Mouse (Mus musculus): ENCODE results near the gene Krtap4-1. TPM values are rescaled to one million over a fixed set of nuclear protein-coding genes. Genes with fewer than 3 reads are reported as not detected.
"Not testable (repeated sequence)": the region's sequence is repeated elsewhere in the genome, so short reads cannot be mapped to it uniquely, and the experiment has no call there.

The Krtap4-1 gene
- not detected in 2 replicates for polyA plus RNA-seq (2015; fragmentation: Nextera tagmentation; extraction: Ambion mirVana)

DNA sequence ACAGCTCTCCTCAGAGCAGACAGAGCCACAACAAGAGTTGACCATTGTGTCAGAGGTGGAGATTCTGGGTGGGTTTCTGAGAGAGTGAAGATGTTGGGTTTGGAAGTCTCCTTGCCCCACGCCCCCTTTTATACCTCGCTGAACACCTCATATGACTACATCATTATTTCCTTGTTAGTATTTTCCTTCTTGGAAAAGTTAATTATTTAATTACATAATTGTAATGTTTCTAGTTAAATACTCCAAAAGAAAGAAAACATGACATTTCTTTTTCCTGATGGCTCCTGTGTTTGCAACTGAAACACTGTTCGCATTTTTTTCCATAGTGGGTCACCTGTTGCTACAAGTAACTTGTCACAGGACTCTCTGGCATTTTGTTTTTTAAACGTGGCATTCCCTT is at the start of gene Krtap4-1:
TSS of gene Krtap4-1 (minus strand) at position 101 of the 400 bp plus-strand sequence.
- WGBS: 80% methylated on average over 4 of the region's 4 CpGs

GRCm38 (mm10) chr11:99665860-99666259 is 37.8 kb upstream of the Krtap4-1 start, which contains the start of gene Krtap4-6:
Gene Krtap4-6, minus strand, starts transcription at chr11:99665960.
- Histone ChIP-seq H3K9ac (ENCODE audit: low read depth, low read length) (no peak within 1 kb of the TSS), H3K4me3 (ENCODE audit: low read depth, low read length) (no peak within 1 kb of the TSS), H3K4me2 (ENCODE audit: low read length) (no peak within 1 kb of the TSS), H3K27ac (ENCODE audit: low read length) (no peak within 1 kb of the TSS), H3K27me3 (ENCODE audit: control insufficient read depth, insufficient read depth, low read depth, low read length) (no peaks in the 10 kb centered on the region), H3K9me3 (replicated peaks; ENCODE audit: control insufficient read depth, low read length, poor library complexity, severe bottlenecking) (no peaks in the 10 kb centered on the region), H3K36me3 (ENCODE audit: control insufficient read depth, insufficient read depth, low read length) (no peaks in the 10 kb centered on the region), H3K4me1 (ENCODE audit: control insufficient read depth, insufficient read depth, low read length) (no peaks in the 10 kb centered on the region)
- ATAC-seq: no peak

More for the DNA sequence above, at the start of gene Krtap4-1:
- Histone ChIP-seq H3K4me3 (ENCODE audit: low read depth, low read length) (no peak within 1 kb of the TSS), H3K27ac (ENCODE audit: low read length) (no peak within 1 kb of the TSS), H3K4me2 (ENCODE audit: low read length) (no peak within 1 kb of the TSS), H3K9ac (ENCODE audit: low read depth, low read length) (no peak within 1 kb of the TSS), H3K9me3 (replicated peaks; ENCODE audit: control insufficient read depth, low read length, poor library complexity, severe bottlenecking) (no peaks in the 10 kb centered on the region), H3K4me1 (ENCODE audit: control insufficient read depth, insufficient read depth, low read length) (no peaks in the 10 kb centered on the region), H3K27me3 (ENCODE audit: control insufficient read depth, insufficient read depth, low read depth, low read length) (no peaks in the 10 kb centered on the region), H3K36me3 (ENCODE audit: control insufficient read depth, insufficient read depth, low read length) (no peaks in the 10 kb centered on the region)
- ATAC-seq: no peak

DNA sequence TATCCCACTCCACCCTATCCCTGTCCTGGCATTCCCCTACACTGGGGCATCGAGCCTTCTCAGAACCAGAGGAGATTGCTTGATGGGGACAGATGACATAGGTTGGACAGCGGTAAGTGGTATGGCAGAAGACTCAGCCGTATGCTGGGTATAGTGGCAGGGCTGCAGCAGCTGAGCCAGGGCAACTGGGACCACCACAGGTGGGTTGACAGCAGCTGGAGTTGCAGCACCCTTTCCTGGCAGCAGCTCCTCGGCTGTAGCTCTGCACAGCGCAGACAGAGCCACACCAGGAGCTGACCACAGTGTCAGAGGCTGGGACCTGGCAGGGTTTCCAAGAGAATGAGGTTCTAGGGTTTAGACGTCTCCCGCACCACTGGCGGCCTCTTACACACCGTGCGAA is 34.8 kb upstream of the Krtap4-1 start:
- Histone ChIP-seq H3K36me3 (ENCODE audit: control insufficient read depth, insufficient read depth, low read length) (no peaks in the 10 kb centered on the region), H3K4me2 (ENCODE audit: low read length) (no peak overlapping the region), H3K27ac (ENCODE audit: low read length) (no peak overlapping the region), H3K9me3 (replicated peaks; ENCODE audit: control insufficient read depth, low read length, poor library complexity, severe bottlenecking) (no peaks in the 10 kb centered on the region), H3K4me3 (ENCODE audit: low read depth, low read length) (no peak overlapping the region), H3K4me1 (ENCODE audit: control insufficient read depth, insufficient read depth, low read length) (no peaks in the 10 kb centered on the region), H3K9ac (ENCODE audit: low read depth, low read length) (no peak overlapping the region), H3K27me3 (ENCODE audit: control insufficient read depth, insufficient read depth, low read depth, low read length) (no peaks in the 10 kb centered on the region)
- ATAC-seq: no peak
- 90% methylated on average over 10 of the region's 10 CpGs for WGBS

DNA sequence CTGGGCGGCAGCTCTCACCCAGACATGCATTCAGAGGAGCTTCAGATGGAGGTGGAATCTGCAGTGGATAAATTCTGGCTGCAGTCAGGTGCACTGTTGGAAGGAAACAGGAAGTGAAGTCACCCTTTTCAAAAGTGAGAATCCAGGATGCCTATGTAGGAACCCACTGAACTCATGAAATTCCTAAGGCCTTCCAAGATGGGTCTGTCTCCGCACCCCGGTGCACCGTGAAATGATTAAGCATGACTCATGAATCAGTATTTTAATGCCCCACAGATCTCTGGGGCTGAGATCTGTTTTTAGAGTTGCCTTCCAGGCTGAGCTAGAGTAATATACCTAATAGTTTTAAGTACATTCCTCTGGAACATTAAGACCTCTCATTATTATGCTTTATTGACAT is 31.2 kb upstream of the Krtap4-1 start:
- Histone ChIP-seq H3K9me3 (replicated peaks; ENCODE audit: control insufficient read depth, low read length, poor library complexity, severe bottlenecking) (no peaks in the 10 kb centered on the region), H3K4me2 (ENCODE audit: low read length) (no peak overlapping the region), H3K4me3 (ENCODE audit: low read depth, low read length) (no peak overlapping the region), H3K36me3 (ENCODE audit: control insufficient read depth, insufficient read depth, low read length) (no peaks in the 10 kb centered on the region), H3K27me3 (ENCODE audit: control insufficient read depth, insufficient read depth, low read depth, low read length) (no peaks in the 10 kb centered on the region), H3K27ac (ENCODE audit: low read length) (no peak overlapping the region), H3K9ac (ENCODE audit: low read depth, low read length) (no peak overlapping the region), H3K4me1 (ENCODE audit: control insufficient read depth, insufficient read depth, low read length) (no peaks in the 10 kb centered on the region)
- no peak for ATAC-seq
- 87% methylated on average over 4 of the region's 4 CpGs for WGBS

GRCm38 (mm10) chr11:99658467-99659010 is 30.5 kb upstream of the Krtap4-1 start, which contains the start of gene Gm11563:
Gene Gm11563, minus strand, starts transcription at chr11:99658960.
- not testable (repeated sequence) for H3K9me3 ChIP-seq (replicated peaks; ENCODE audit: control insufficient read depth, low read length, poor library complexity, severe bottlenecking); H3K9ac ChIP-seq (ENCODE audit: low read depth, low read length); H3K27ac ChIP-seq (ENCODE audit: low read length); ATAC-seq; H3K4me1 ChIP-seq (ENCODE audit: control insufficient read depth, insufficient read depth, low read length); H3K4me2 ChIP-seq (ENCODE audit: low read length); H3K4me3 ChIP-seq (ENCODE audit: low read depth, low read length); H3K27me3 ChIP-seq (ENCODE audit: control insufficient read depth, insufficient read depth, low read depth, low read length); H3K36me3 ChIP-seq (ENCODE audit: control insufficient read depth, insufficient read depth, low read length)
- 69% methylated on average over 10 of the region's 10 CpGs for WGBS

DNA sequence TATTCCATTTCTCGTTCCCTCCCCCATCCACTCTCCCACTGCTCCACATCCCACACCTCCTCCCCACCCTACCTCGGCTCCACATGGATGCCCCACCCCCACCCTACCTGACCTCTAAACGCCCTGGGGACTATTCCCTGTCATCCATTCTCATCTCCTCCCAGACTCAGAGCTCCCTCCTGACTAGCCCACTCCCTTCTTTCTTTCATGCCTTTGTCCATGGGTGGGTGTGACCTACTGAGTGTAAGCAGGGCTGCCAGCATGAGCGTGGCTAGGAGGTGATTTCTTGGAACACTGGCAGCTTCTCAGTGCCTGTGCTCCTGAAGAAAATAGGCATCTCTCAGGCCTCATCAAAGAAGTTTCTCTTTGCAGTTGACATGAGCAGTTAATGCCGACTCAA is 29.0 kb upstream of the Krtap4-1 start:
- H3K27me3 ChIP-seq (ENCODE audit: control insufficient read depth, insufficient read depth, low read depth, low read length): no peaks in the 10 kb centered on the region
- WGBS: 50% methylated on average over 5 of the region's 5 CpGs
- no peaks in the 10 kb centered on the region for H3K4me1 ChIP-seq (ENCODE audit: control insufficient read depth, insufficient read depth, low read length)
- H3K27ac ChIP-seq (ENCODE audit: low read length): no peak overlapping the region
- H3K4me3 ChIP-seq (ENCODE audit: low read depth, low read length): no peak overlapping the region
- H3K9me3 ChIP-seq (replicated peaks; ENCODE audit: control insufficient read depth, low read length, poor library complexity, severe bottlenecking): no peaks in the 10 kb centered on the region
- H3K36me3 ChIP-seq (ENCODE audit: control insufficient read depth, insufficient read depth, low read length): no peaks in the 10 kb centered on the region
- no peak for ATAC-seq
- no peak overlapping the region for H3K4me2 ChIP-seq (ENCODE audit: low read length)
- no peak overlapping the region for H3K9ac ChIP-seq (ENCODE audit: low read depth, low read length)

- no peak within 1 kb of the TSS for H3K27ac ChIP-seq (ENCODE audit: low read length)
- ATAC-seq: no peak
- H3K36me3 ChIP-seq (ENCODE audit: control insufficient read depth, insufficient read depth, low read length): no peaks in the 10 kb centered on the region
- H3K4me1 ChIP-seq (ENCODE audit: control insufficient read depth, insufficient read depth, low read length): no peaks in the 10 kb centered on the region
- no peak within 1 kb of the TSS for H3K4me3 ChIP-seq (ENCODE audit: low read depth, low read length)
- no peak within 1 kb of the TSS for H3K4me2 ChIP-seq (ENCODE audit: low read length)
- no peak within 1 kb of the TSS for H3K9ac ChIP-seq (ENCODE audit: low read depth, low read length)
- WGBS: 83% methylated on average over 2 of the region's 2 CpGs
- no peaks in the 10 kb centered on the region for H3K27me3 ChIP-seq (ENCODE audit: control insufficient read depth, insufficient read depth, low read depth, low read length)
- no peaks in the 10 kb centered on the region for H3K9me3 ChIP-seq (replicated peaks; ENCODE audit: control insufficient read depth, low read length, poor library complexity, severe bottlenecking)
Measured at GRCm38 (mm10) chr11:99650136-99650535, 22.1 kb upstream of the Krtap4-1 start, which contains the start of gene Gm11555. Gene Gm11555, minus strand, starts transcription at chr11:99650236.

- WGBS: 92% methylated on average over 15 of the region's 15 CpGs
- H3K4me2 ChIP-seq (ENCODE audit: low read length): no peak overlapping the region
- ATAC-seq: no peak
- H3K36me3 ChIP-seq (ENCODE audit: control insufficient read depth, insufficient read depth, low read length): no peaks in the 10 kb centered on the region
- H3K9me3 ChIP-seq (replicated peaks; ENCODE audit: control insufficient read depth, low read length, poor library complexity, severe bottlenecking): no peaks in the 10 kb centered on the region
- no peaks in the 10 kb centered on the region for H3K4me1 ChIP-seq (ENCODE audit: control insufficient read depth, insufficient read depth, low read length)
- no peak overlapping the region for H3K4me3 ChIP-seq (ENCODE audit: low read depth, low read length)
- H3K27me3 ChIP-seq (ENCODE audit: control insufficient read depth, insufficient read depth, low read depth, low read length): no peaks in the 10 kb centered on the region
- H3K27ac ChIP-seq (ENCODE audit: low read length): no peak overlapping the region
- no peak overlapping the region for H3K9ac ChIP-seq (ENCODE audit: low read depth, low read length)
Measured at GRCm38 (mm10) chr11:99646444-99646843, 18.4 kb upstream of the Krtap4-1 start.

DNA sequence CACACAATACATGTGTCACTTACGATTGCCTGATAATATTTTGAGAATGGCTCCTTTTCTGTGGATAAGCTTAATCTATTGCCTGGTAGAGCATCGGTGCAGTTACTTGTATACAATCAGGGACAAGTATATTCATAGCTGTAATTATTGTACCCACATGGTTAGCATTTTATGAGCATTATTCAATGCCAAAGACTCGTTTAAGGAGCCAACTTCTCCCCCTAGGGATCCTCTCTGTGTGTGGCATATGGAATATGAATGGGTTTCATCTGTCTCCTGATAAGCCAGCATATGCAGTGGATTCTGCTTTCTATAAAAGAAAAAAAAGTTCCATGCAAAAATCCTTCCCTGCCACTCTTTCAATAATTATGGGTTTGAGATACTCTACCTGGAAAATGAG is 16.3 kb upstream of the Krtap4-1 start:
- H3K36me3 ChIP-seq (ENCODE audit: control insufficient read depth, insufficient read depth, low read length): no peaks in the 10 kb centered on the region
- WGBS: 73% methylated on average over 3 of the region's 3 CpGs
- no peak overlapping the region for H3K4me3 ChIP-seq (ENCODE audit: low read depth, low read length)
- ATAC-seq: no peak
- no peaks in the 10 kb centered on the region for H3K9me3 ChIP-seq (replicated peaks; ENCODE audit: control insufficient read depth, low read length, poor library complexity, severe bottlenecking)
- no peaks in the 10 kb centered on the region for H3K4me1 ChIP-seq (ENCODE audit: control insufficient read depth, insufficient read depth, low read length)
- no peak overlapping the region for H3K9ac ChIP-seq (ENCODE audit: low read depth, low read length)
- H3K27me3 ChIP-seq (ENCODE audit: control insufficient read depth, insufficient read depth, low read depth, low read length): no peaks in the 10 kb centered on the region
- H3K27ac ChIP-seq (ENCODE audit: low read length): no peak overlapping the region
- H3K4me2 ChIP-seq (ENCODE audit: low read length): no peak overlapping the region
